Mouse (Mus musculus) small intestine, adult 2 months (tissue): Measurements from ENCODE around the gene Mfsd4b4.

Experiments
- CTCF ChIP-seq: fragments of 200-500 bp; IDR thresholded peaks from 2 replicates; pipeline ENCODE4 v1.5.1; 2012; ENCODE audit warnings: low read depth, mild to moderate bottlenecking, control low read depth, inconsistent platforms, low read length, moderate library complexity, mixed read lengths; ENCODE audit not compliant: insufficient replicate concordance, insufficient read length; ENCODE audit errors: extremely low read depth
- POLR2A ChIP-seq: fragments of 200-500 bp; IDR thresholded peaks from 2 replicates; pipeline ENCODE4 v1.6.1; 2012; ENCODE audit warnings: low read depth, mild to moderate bottlenecking, control low read depth, inconsistent platforms, low read length, moderate library complexity

- TF ChIP-seq CTCF (no peak), POLR2A (peak; percentile 21; the same call in 1 of the 2 replicates)
Observed at GRCm38 (mm10) chr10:39906799-39907658, 8.0 kb upstream of the Mfsd4b4 start.
